Mouse (Mus musculus) layer of hippocampus, adult 2 months (tissue): ENCODE measurements at regions not wholly inside any gene's neighbourhood (a gene's known extent, or its start where the extent isn't known, plus 50 kb on each side); places are given as distances from the start of the nearest gene placed in this dataset.

Source experiments
- DNase-seq, 2 experiments: peaks; one replicate each; pipeline ENCODE4 v3.0.0; 2022; ENCODE audit warnings: low spot score in 2 of 2
- H3K27ac ChIP-seq: fragments of 200-600 bp; 2 replicates; pipeline ENCODE4 v1.8.1; 2022
- H3K4me3 ChIP-seq: fragments of 200-600 bp; 2 replicates; pipeline ENCODE4 v1.8.1; 2022; ENCODE audit warnings: mild to moderate bottlenecking
- CTCF ChIP-seq: fragments of 200-600 bp; conservative IDR thresholded peaks from 2 replicates; pipeline ENCODE4 v1.8.1; 2022; ENCODE audit warnings: antibody characterized with exemption, mild to moderate bottlenecking, moderate library complexity

GRCm38 (mm10) chr3:43339101-43339500, 1596.7 kb downstream of the D3Ertd751e start:
- no peak overlapping the region for H3K27ac ChIP-seq
- DNase-seq: no peak
- no peak for TF ChIP-seq CTCF
- H3K4me3 ChIP-seq: no peak overlapping the region

GRCm38 (mm10) chr3:43342928-43343327, 1600.5 kb downstream of the D3Ertd751e start:
- no peak overlapping the region for H3K27ac ChIP-seq
- no peak for DNase-seq
- no peak overlapping the region for H3K4me3 ChIP-seq
- peak; percentile 34; the same call in 1 of the 2 replicates for TF ChIP-seq CTCF

DNA sequence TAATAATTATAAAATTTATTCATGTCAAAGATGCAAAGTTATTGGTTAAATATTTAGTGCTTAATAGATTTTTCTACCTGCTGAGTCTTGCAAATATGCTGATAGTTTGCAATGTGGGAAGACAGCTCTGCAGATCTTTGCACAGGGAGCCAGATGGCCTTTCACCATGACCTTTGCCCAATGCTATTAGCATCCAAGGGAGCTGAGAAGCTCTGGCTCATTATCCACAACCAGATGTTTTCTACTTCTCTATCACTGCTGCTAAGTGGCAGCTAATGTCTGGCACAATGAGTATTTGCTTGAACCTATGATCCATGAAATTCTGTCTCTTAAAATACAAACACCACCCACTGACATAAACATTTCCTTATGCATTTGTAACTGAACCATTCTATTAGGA, 1610.4 kb downstream of the D3Ertd751e start:
- Histone ChIP-seq H3K4me3 (no peak overlapping the region), H3K27ac (no peak overlapping the region)
- no peak for TF ChIP-seq CTCF
- no peak for DNase-seq

DNA sequence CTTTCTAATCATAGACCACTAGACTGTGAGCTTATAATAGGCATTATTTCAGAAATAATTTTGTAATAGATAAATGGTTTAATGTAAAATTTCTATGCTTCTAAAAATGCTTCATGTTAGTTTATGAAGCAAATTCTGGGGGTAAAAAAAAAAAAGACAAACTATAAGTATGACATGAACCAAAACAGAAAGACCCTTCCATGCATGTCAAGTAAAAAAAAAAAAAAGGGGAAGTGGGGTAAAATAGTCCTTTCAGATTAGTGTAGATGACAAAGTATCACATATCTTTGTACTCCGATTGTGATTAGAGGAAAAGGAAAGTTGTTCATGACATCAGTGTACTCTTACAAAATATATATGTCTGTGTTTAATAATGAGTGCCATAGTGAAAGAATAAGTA, 1616.1 kb downstream of the D3Ertd751e start:
- H3K27ac ChIP-seq: no peak overlapping the region
- no peak for DNase-seq
- no peak for TF ChIP-seq CTCF
- H3K4me3 ChIP-seq: no peak overlapping the region

DNA sequence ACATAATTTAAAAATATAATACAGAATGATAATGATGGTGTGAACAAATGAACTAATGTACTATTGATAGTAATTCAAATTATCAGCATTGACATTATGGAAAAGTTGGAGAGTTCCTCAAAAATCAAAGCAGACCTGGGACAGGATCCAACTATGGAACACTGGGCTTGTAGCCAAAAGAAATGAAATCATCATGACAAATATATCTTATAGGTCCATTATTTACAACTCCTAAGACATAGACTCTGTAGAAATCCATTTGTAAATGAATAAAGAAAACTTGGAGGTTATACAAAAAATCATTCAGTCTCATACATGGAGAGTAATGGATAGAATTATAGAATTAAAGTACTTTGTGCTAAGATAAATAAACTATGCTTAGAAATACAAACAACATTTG, 1657.5 kb downstream of the D3Ertd751e start:
- no peak for DNase-seq
- TF ChIP-seq CTCF: no peak

DNA sequence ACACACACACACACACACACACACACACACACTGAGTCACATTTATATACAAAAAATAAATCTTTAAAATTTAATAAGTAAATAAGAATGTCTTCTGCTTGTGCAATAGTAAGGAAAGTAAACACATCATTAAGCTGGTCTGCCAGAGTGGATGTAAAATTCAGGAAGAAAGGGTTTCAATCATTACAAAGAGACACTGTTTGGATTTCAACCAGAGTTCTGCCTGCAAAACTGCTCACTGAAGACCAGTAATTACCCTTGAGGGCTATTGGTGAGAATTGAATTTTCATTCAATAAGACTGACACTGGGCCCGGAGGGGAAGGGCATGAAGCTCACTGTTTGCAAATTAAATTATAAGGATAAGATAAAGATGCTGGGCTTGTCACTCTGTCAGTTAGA, 1682.5 kb downstream of the D3Ertd751e start:
- no peak overlapping the region for H3K4me3 ChIP-seq
- TF ChIP-seq CTCF: no peak
- H3K27ac ChIP-seq: no peak overlapping the region
- no peak for DNase-seq

More for the DNA sequence above, 1657.5 kb downstream of the D3Ertd751e start:
- Histone ChIP-seq H3K4me3 (no peak overlapping the region), H3K27ac (no peak overlapping the region)

GRCm38 (mm10) chr3:43426672-43427071, 1684.3 kb downstream of the D3Ertd751e start:
- DNase-seq: no peak
- no peak for TF ChIP-seq CTCF
- H3K27ac ChIP-seq: no peak overlapping the region
- H3K4me3 ChIP-seq: no peak overlapping the region

DNA sequence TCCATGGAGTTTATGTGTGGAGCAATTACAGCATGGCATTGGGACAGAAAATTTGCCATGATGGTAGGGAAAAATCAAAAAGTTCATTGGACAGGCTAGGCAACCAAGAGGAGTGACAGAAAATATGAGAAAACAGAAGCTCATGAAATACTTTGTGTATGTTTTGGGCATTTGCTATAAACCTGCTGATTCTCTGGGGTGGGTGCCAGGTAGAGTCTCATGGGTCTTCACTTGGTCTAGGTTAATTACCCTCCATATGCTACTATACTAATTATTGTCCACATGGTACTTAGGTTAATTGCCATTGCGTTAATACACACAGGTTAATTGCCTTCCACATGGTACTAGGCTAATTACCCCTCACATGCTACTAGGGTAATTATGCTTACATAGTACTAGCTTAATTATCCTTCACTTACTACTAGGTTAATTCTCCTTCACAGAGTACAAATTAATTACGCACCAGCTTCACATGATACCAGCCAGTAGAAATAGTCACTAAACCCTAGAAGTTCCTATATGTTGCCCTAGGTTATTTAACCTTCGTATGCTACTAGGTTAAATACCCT, 1719.2 kb downstream of the D3Ertd751e start:
- H3K4me3 ChIP-seq: no peak overlapping the region
- TF ChIP-seq CTCF: no peak
- no peak overlapping the region for H3K27ac ChIP-seq
- no peak for DNase-seq
